30 mouse cellular contexts compared by ENCODE assay signal in the genomic region with DNA sequence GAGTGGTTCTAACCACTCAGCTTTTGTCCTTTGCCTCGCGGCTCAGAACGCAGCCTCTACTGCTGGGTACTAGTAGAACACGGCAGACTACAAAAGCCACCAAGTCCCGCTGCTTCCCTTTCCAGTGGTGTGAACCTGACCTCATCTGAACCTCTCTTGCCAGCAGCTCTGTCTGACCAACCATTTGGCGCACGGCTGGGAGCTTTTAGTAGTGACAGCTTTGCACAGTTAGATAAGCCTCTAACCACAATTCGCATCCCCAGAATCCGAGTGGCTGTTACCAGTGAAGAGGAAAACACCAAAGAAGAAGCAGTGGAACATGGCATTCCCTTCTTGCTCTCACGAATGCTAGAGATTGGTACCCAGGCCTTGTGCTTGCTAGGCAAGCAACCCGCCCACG. TPM values are rescaled to one million over a fixed set of nuclear protein-coding genes. Genes with fewer than 3 reads are reported as not detected.
DNase-seq lines count a peak whose midpoint lies in the region; ATAC-seq and TF ChIP-seq lines count a peak whose summit lies in the region.
"Had no signal": no experiment of that assay in that cellular context is flagged by ENCODE, and none has a peak within 500 bp of the region (broad histone marks: within the 10 kb centered on the region; RNA-seq: fewer than 3 reads in every experiment).

No protein-coding gene starts in this region.

- no peak overlapping the region for H3K4me3 ChIP-seq in heart, adult 2 months
- no peak overlapping the region for H3K4me3 ChIP-seq in heart, embryonic 10.5 days
- H3K4me3 ChIP-seq in lung, embryonic 14.5 days (ENCODE audit: low read depth, low read length) = no peak overlapping the region
- H3K4me3 ChIP-seq: erythroblast, embryonic 14.5 days; gastrocnemius, adult 2 months; heart, embryonic 15.5 days; hindbrain, embryonic 13.5 days; limb, embryonic 13.5 days had no signal

- TF ChIP-seq EP300 in heart, adult 2 months (IDR thresholded peaks at IDR 0.05; ENCODE audit: insufficient read depth, low read depth, low read length) = no peak

- no peaks in the 10 kb centered on the region for H3K36me3 ChIP-seq in heart, adult 2 months (ENCODE audit: control insufficient read depth, insufficient read depth, low read length)
- no peaks in the 10 kb centered on the region for H3K36me3 ChIP-seq in heart, embryonic 10.5 days
- H3K36me3 ChIP-seq in lung, embryonic 14.5 days (ENCODE audit: insufficient read depth) = no peaks in the 10 kb centered on the region
- H3K36me3 ChIP-seq: G1E; heart, embryonic 15.5 days; hindbrain, embryonic 13.5 days; limb, embryonic 13.5 days had no signal

- no peak for ATAC-seq in lung, embryonic 14.5 days (ENCODE audit: insufficient read depth)
- ATAC-seq: forebrain, embryonic 16.5 days; inflammation-experienced regulatory T-cells, adult 6 months; lung, postnatal 0 days; midbrain, embryonic 16.5 days had no signal

- no peak for TF ChIP-seq CTCF in heart, adult 2 months (IDR thresholded peaks at IDR 0.05)
- TF ChIP-seq CTCF in lung, embryonic 14.5 days (IDR thresholded peaks at IDR 0.05; ENCODE audit: low read depth) = no peak

- DNase-seq in heart, adult 2 months = peak; percentile 26 to 50
- DNase-seq in heart, embryonic 10.5 days (ENCODE audit: low spot score) = no peak
- DNase-seq in lung, embryonic 14.5 days = peak; percentile 8
- DNase-seq in lung, postnatal 25 days (ENCODE audit: low spot score) = no peak
- peak; percentile 25 to 53 for DNase-seq in heart, adult 9 months (ENCODE audit: low spot score in 2 of 2)
- peak; percentile 10 to 28 for DNase-seq in heart, postnatal 36 days
- no peak for DNase-seq in testis, postnatal 14 days (ENCODE audit: low spot score)
- DNase-seq: adrenal gland, adult 8-10 months; B cell, adult 2 months; cerebellum, adult 9-11 months; gastrocnemius, adult 2 months; kidney, adult 11 months; kidney, postnatal 14 days; layer of hippocampus, adult 9-11 months; right cerebral cortex, postnatal 4 days; thymus, adult 2 months; thymus, postnatal 36 days had no signal

- intact Hi-C loops in heart, adult 2 months (cut with DNase I) = loop anchor here (5.0 kb wide), 1 partner anchor 132 kb away; no protein-coding TSS in a partner anchor
- intact Hi-C loops in heart, postnatal 36 days (cut with DNase I) = loop anchor here (5.0 to 10.0 kb wide), 3 partner anchors 132 to 700 kb away; no protein-coding TSS in a partner anchor

- peaks cover 1% of the 10 kb centered on the region; the same call in 1 of the 2 replicates for H3K4me1 ChIP-seq in heart, adult 2 months (ENCODE audit: control insufficient read depth, insufficient read depth, low read length)
- peaks cover 13% of the 10 kb centered on the region; the same call in 1 of the 2 replicates for H3K4me1 ChIP-seq in heart, embryonic 10.5 days
- H3K4me1 ChIP-seq in lung, embryonic 14.5 days (ENCODE audit: insufficient read depth) = no peaks in the 10 kb centered on the region
- H3K4me1 ChIP-seq: limb, embryonic 13.5 days had no signal

- no peaks in the 10 kb centered on the region for H3K27me3 ChIP-seq in heart, adult 2 months (ENCODE audit: control insufficient read depth, insufficient read depth, low read length)
- peaks cover 58% of the 10 kb centered on the region for H3K27me3 ChIP-seq in heart, embryonic 10.5 days (ENCODE audit: insufficient read depth, poor library complexity, severe bottlenecking)
- 0 out of 2 replicates have a peak, but pooled peaks cover 2% of the 10 kb centered on the region for H3K27me3 ChIP-seq in lung, embryonic 14.5 days (ENCODE audit: insufficient read depth, low read length)

- no peak overlapping the region for H3K4me2 ChIP-seq in lung, embryonic 14.5 days
- H3K4me2 ChIP-seq: heart, embryonic 15.5 days; hindbrain, embryonic 13.5 days; limb, embryonic 13.5 days; liver, embryonic 11.5 days had no signal

- H3K79me2 ChIP-seq in heart, adult 2 months (replicated peaks; ENCODE audit: control insufficient read depth, insufficient read depth, low read length) = no peaks in the 10 kb centered on the region

- H3K9me3 ChIP-seq in heart, embryonic 10.5 days = no peaks in the 10 kb centered on the region
- H3K9me3 ChIP-seq in lung, embryonic 14.5 days (ENCODE audit: low read depth, low read length) = no peaks in the 10 kb centered on the region
- H3K9me3 ChIP-seq: heart, embryonic 15.5 days; hindbrain, embryonic 13.5 days; limb, embryonic 13.5 days had no signal

- peak overlapping the region; percentile 13 for H3K27ac ChIP-seq in heart, adult 2 months
- no peak overlapping the region for H3K27ac ChIP-seq in heart, embryonic 10.5 days
- no peak overlapping the region for H3K27ac ChIP-seq in lung, embryonic 14.5 days (ENCODE audit: low read depth)
- H3K27ac ChIP-seq: gastrocnemius, adult 2 months; heart, embryonic 15.5 days; hindbrain, embryonic 13.5 days; limb, embryonic 13.5 days; stomach, postnatal 0 days had no signal

- 41% methylated on average over 12 of the region's 12 CpGs for WGBS in heart, adult 2 months
- WGBS in heart, embryonic 10.5 days = 42% methylated on average over 12 of the region's 12 CpGs
- 52% methylated on average over 12 of the region's 12 CpGs for WGBS in lung, embryonic 14.5 days

- no peak overlapping the region for H3K9ac ChIP-seq in heart, adult 2 months (ENCODE audit: low read depth, low read length)
- no peak overlapping the region for H3K9ac ChIP-seq in lung, embryonic 14.5 days
- H3K9ac ChIP-seq: heart, embryonic 15.5 days; hindbrain, embryonic 13.5 days; limb, embryonic 13.5 days had no signal

- no peak for TF ChIP-seq POLR2A in heart, adult 2 months (IDR thresholded peaks at IDR 0.05; ENCODE audit: insufficient read depth, low read depth, low read length)

RNA-seq across cellular contexts. Expression of a gene that starts 8.8 kb away (rescaled TPM):
- under 1 TPM; 0.11 to 0.21 TPM for total RNA-seq in heart, adult 2 months (2021)
- 0.20 and 0.35 TPM in 2 replicates for polyA plus RNA-seq in heart, adult 2 months (2012; rRNA removed)
- 0.10 and 0.13 TPM in 2 replicates for polyA plus RNA-seq in heart, embryonic 10.5 days (2016; fragmentation: Nextera tagmentation; extraction: Ambion mirVana)
- polyA plus RNA-seq in lung, embryonic 14.5 days (2014; fragmentation: Nextera tagmentation; extraction: Ambion mirVana) = not detected in 2 replicates
- under 1 TPM; 0.03 to 0.08 TPM for total RNA-seq in heart, postnatal 36 days (2021)
- polyA plus RNA-seq: erythroblast, embryonic 14.5 days; G1E; inflammation-experienced regulatory T-cells, adult 6 months; kidney, embryonic 14.5 days; liver, embryonic 11.5 days; liver, embryonic 16.5 days had no signal

RNA-seq across cellular contexts. Expression of a gene that starts 58.0 kb away (rescaled TPM):
- 1 to 10 TPM; 5.6 to 6.8 TPM for total RNA-seq in heart, adult 2 months (2021)
- 6.5 and 8.2 TPM in 2 replicates for polyA plus RNA-seq in heart, adult 2 months (2012; rRNA removed)
- polyA plus RNA-seq in heart, embryonic 10.5 days (2016; fragmentation: Nextera tagmentation; extraction: Ambion mirVana) = 14.6 and 18.2 TPM in 2 replicates
- polyA plus RNA-seq in lung, embryonic 14.5 days (2014; fragmentation: Nextera tagmentation; extraction: Ambion mirVana) = 15.9 and 17.9 TPM in 2 replicates
- total RNA-seq in heart, postnatal 36 days (2021) = 1 to 10 TPM; 3.4 to 4.8 TPM

RNA-seq across cellular contexts. Expression of a gene that starts 58.4 kb away (rescaled TPM):
- 10 to 100 TPM; 16.8 to 19.5 TPM for total RNA-seq in heart, adult 2 months (2021)
- polyA plus RNA-seq in heart, adult 2 months (2012; rRNA removed) = 5.8 and 9.5 TPM in 2 replicates
- polyA plus RNA-seq in heart, embryonic 10.5 days (2016; fragmentation: Nextera tagmentation; extraction: Ambion mirVana) = 13.2 and 15.2 TPM in 2 replicates
- 19.4 and 19.6 TPM in 2 replicates for polyA plus RNA-seq in lung, embryonic 14.5 days (2014; fragmentation: Nextera tagmentation; extraction: Ambion mirVana)
- total RNA-seq in heart, postnatal 36 days (2021) = 10 to 100 TPM; 17.5 to 18.2 TPM

Comparison
In these comparisons a context has a peak if more than half of its experiments do, and no peak if none do; other contexts are left out.
1. DNase-seq: peak in heart, adult 2 months (2 of 2), lung, embryonic 14.5 days (single experiment), heart, adult 9 months (2 of 2) and heart, postnatal 36 days (2 of 2); none in heart, embryonic 10.5 days (single experiment), lung, postnatal 25 days (single experiment) and testis, postnatal 14 days (single experiment).